Mouse (Mus musculus) frontal cortex, adult (tissue): Measurements from ENCODE around the gene Kat6b.

Experiments used
- ATAC-seq: cut with Nextera tagmentation; 2 replicates; pipeline ENCODE4 v1.9.2; 2017; ENCODE audit warnings: mild to moderate bottlenecking, moderate library complexity, mixed read lengths; ENCODE audit not compliant: low TSS enrichment

Gene Kat6b

GRCm38 (mm10) chr14:21522312-21522978 lies 41.2 kb downstream of the Kat6b start:
- ATAC-seq: peak; percentile 30; the same call in 1 of the 2 replicates

- ATAC-seq: 0 out of 2 replicates have a peak, but pooled peaks have one; percentile 18
Observed at GRCm38 (mm10) chr14:21523234-21523633, 42.0 kb downstream of the Kat6b start.

DNA sequence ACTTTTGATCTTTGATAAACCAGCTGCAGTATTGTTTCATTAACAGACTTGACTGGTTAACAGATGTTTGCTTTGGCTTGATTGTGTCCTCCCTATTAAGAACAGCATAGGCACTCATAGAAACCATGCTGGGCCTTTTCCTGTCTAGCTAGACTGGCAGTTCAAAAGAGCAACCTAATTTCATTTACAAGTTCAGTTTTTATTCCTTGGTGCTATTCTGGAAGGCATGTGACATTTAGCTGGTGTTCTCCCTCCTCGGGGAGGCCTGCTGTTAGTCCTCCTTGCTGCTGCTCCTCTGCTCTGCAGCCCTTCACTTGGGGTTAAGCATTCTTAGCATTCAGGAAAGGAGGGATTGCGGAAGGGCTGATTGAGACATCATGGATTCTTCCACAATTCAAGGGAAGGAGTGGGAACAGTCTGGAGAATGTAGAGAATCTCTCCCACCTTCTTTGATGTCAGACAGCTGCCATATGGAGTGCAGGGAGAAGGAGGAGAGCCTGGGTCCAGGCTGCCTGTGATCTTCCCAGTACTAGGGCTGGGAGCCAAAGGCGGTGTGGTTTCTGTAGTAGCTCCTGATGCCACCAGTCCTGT lies 42.7 kb downstream of the Kat6b start:
- ATAC-seq: peak; percentile 84

GRCm38 (mm10) chr14:21525674-21526073 lies 44.4 kb downstream of the Kat6b start:
- ATAC-seq: no peak

DNA sequence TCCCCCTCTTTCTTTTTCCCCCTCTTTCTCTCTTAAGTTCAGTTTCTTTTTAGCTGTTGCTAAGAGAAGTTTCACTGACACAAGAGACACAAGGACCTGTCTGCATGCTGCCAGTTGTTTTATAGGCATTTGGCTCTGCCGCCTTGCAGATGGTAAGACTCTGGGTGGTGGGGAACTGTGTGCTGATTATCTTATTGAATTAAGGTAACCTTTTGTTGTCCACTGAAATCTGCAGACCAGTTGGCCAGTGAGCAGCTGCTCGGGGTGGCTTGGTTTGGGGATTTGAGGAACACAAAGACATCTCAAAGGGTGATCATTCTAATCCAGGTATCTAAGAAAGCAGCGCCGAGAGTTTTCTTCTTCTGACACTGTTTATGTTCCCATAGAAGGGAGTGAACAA lies 52.3 kb downstream of the Kat6b start:
- no peak for ATAC-seq

- ATAC-seq: peak; percentile 83
Observed at GRCm38 (mm10) chr14:21534066-21534465, 52.8 kb downstream of the Kat6b start.

GRCm38 (mm10) chr14:21534542-21535272 lies 53.5 kb downstream of the Kat6b start:
- ATAC-seq: peak; percentile 21; the same call in 1 of the 2 replicates

DNA sequence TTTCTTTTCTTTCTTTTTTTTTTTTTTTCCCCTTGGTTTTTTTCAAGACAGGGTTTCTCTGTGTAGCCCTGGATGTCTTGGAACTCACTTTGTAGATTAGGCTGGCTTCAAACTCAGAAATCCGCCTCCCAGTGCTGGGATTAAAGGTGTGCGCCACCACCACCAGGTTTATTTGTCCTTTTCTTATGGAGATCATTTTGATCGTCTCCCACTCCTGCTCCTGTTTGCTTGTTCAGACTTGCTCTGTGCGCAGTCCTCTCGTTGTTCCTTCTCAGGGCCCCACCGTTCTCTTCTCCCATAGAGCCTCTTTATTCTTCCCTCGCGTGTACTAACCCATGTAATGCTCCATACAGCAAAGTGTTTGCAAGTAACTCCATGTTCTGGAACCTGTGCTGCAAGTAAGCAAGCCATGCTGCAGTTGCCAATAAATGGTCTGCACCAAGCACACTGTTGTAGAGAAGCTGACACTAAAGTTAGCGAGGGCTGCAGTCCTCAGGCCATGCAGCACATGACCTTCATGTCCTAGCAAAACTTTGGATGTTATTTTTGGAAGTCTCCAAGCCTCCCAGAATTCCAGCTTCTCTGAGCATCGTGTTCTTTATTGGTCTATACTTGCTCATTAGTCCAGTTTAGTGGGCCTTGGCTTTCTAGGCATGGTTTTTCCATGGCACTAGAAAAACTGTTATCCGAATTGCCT lies 55.4 kb downstream of the Kat6b start:
- ATAC-seq: no peak

- no peak for ATAC-seq
Observed at GRCm38 (mm10) chr14:21537838-21538237, 56.6 kb downstream of the Kat6b start.

- ATAC-seq: no peak
Observed at GRCm38 (mm10) chr14:21539731-21540130, 58.5 kb downstream of the Kat6b start.

GRCm38 (mm10) chr14:21540361-21540760 lies 59.1 kb downstream of the Kat6b start:
- no peak for ATAC-seq

DNA sequence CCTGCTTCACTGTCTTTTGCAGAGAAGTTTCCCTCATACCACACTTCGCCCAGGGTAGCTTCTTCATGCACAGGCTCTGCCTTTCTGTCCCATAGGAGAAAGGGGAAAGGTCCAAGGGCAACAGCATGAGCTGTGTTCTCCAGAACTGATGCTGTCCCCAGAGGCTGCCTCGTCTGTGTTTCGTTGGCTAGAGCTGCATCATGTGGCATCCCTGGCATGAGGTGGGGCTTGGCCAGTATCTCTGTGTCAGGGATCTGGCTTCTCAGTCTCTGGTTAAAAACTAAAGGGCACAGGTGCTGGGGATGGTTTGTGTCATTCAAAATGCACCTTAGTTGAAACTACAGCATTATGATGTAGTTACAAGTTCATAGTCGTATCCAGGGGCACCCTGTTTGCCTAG lies 64.3 kb downstream of the Kat6b start:
- no peak for ATAC-seq

DNA sequence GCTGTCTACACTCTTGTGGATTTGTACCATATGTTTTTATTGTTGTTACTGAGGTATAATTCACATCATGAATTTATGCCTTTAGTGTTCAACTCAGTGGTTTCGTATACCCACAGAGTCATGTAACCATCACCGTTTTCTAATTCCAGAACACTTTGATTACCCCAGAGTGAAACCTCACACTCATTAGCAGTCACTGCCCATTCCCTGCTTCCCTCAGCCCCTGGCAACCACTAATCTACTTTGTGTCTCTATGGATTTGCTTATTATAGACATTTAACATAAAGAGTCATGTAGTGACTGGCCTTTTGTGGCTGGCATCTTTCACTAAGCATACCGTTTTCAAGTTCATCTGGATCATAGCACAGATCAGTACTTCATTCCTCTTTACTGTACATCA lies 65.1 kb downstream of the Kat6b start:
- ATAC-seq: no peak

DNA sequence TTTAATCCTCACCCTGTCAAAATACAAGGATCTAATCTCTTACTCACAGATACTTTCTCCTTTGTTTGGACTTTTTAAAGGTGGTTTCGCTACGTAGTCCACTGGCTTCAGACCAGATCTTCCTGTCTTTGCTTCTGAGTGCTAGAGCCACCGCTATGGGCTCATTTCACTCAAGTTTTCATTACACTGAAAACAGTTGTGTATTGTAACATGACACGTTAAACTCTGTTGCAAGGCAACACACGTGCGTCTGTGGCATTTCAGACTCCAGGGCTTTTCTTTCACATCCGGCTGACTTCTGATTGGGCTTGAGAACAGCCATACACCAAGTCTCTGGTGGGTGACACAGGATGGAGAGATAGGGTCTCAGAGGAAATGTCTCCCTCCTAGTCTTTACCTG lies 66.1 kb downstream of the Kat6b start:
- ATAC-seq: no peak

DNA sequence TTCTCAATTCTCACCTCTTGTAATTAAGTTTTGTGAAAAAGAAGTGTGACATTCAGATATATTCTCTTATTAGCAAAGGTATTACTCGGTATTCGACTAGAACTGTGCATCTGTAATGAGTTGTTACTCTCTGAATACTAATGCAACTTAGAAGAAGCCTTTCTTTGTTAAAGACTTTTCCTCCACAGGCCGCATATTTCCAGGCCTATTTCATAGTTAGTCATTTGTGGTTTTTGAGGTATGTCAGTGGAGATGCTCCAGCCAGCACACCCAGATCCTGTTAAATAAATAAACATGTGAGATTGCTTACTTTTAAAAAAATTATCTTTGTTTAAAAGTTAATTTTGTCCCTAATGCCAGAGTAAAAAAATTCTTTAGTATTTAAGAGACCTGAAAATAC lies 66.7 kb downstream of the Kat6b start:
- no peak for ATAC-seq

DNA sequence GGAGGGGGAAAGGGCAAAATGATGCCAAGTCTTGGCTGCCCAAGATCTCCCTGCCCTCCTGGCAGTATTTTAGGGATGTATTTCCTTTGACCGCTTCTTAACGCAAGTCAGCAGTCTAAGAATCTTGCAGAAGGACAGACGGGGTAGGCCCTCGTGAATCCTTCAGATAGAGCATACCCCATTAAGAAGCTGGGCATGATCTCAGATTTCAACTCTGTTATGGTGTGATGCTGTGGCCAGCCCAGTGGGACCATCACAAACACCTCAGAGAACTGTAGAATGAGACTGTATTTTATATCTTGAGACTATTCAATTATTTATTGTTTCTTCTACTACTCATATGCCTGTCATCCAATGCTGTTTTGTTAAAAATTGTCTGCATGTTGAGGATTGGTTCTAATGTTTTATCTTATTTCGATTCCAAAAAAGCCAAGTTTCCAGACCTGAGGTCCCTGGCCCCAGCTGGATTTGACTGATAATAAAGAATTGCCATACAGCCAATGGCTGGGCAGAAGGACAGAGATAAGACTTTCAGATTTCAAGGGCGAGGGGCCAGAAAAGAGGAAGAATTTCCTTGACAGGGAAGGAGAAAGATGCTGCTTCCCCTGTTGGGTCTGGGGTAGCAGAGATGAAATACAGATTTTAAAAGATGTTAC lies 67.8 kb downstream of the Kat6b start:
- no peak for ATAC-seq

- no peak for ATAC-seq
Observed at GRCm38 (mm10) chr14:21549608-21550115, 68.4 kb downstream of the Kat6b start.

GRCm38 (mm10) chr14:21550576-21550975 lies 69.3 kb downstream of the Kat6b start:
- ATAC-seq: 0 out of 2 replicates have a peak, but pooled peaks have one; percentile 11

- ATAC-seq: no peak
Observed at GRCm38 (mm10) chr14:21551655-21552054, 70.4 kb downstream of the Kat6b start.

DNA sequence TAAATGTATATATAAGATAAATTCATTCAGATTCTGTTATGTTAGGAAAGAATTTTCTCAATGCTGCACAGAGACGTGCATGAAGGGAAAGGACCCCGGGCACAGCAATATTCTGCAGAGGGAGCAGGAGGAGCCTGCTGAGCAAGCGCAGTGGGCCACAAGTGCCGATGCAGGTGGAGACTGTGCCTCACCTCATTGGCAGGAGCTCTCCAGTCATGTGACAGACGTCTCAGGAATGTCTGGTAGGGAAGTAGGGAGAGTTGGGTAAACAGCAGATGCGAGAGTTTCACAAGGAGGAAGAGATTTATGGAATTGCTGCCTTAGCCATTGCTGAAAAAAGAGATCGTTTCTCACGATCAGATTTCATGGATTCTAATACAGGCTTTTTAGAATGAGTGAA lies 71.7 kb downstream of the Kat6b start:
- ATAC-seq: peak; percentile 58

- no peak for ATAC-seq
Observed at GRCm38 (mm10) chr14:21554046-21554445, 72.8 kb downstream of the Kat6b start.
